Mouse (Mus musculus): Measurements from ENCODE around the gene Eps8.
A peak's percentile ranks its signal among the peaks of the same experiment; 100 is the strongest.
"Not testable (repeated sequence)": the region's sequence is repeated elsewhere in the genome, so short reads cannot be mapped to it uniquely, and the experiment has no call there.

Gene Eps8

GRCm38 (mm10) chr6:137482891-137483290 lies 171.8 kb downstream of the Eps8 start:
- no peak for DNase-seq (ENCODE audit: low spot score in 2 of 2)

- not testable (repeated sequence) for DNase-seq (ENCODE audit: low spot score in 2 of 2)
These were observed 179.0 kb downstream of the Eps8 start for GRCm38 (mm10) chr6:137475695-137476094.

GRCm38 (mm10) chr6:137473433-137473832 lies 181.2 kb downstream of the Eps8 start:
- DNase-seq (ENCODE audit: low spot score in 2 of 2): no peak

GRCm38 (mm10) chr6:137472129-137472528 lies 182.5 kb downstream of the Eps8 start:
- DNase-seq (ENCODE audit: low spot score in 2 of 2): no peak

GRCm38 (mm10) chr6:137470901-137471598 lies 183.6 kb downstream of the Eps8 start:
- peak; percentile 79 to 83 for DNase-seq (ENCODE audit: low spot score in 2 of 2)

- DNase-seq (ENCODE audit: low spot score in 2 of 2): no peak
These were observed 185.1 kb downstream of the Eps8 start for GRCm38 (mm10) chr6:137469541-137469940.

GRCm38 (mm10) chr6:137467696-137468095 lies 187.0 kb downstream of the Eps8 start:
- DNase-seq (ENCODE audit: low spot score in 2 of 2): no peak

- DNase-seq (ENCODE audit: low spot score in 2 of 2): no peak
These were observed 188.4 kb downstream of the Eps8 start for GRCm38 (mm10) chr6:137466256-137466655.

GRCm38 (mm10) chr6:137465253-137465652 lies 189.4 kb downstream of the Eps8 start:
- no peak for DNase-seq (ENCODE audit: low spot score in 2 of 2)

- DNase-seq (ENCODE audit: low spot score in 2 of 2): no peak
These were observed 190.9 kb downstream of the Eps8 start for GRCm38 (mm10) chr6:137463771-137464170.

- DNase-seq (ENCODE audit: low spot score in 2 of 2): no peak
These were observed 196.5 kb downstream of the Eps8 start for GRCm38 (mm10) chr6:137458136-137458535.

GRCm38 (mm10) chr6:137457210-137457609 lies 197.5 kb downstream of the Eps8 start:
- no peak for DNase-seq (ENCODE audit: low spot score in 2 of 2)

GRCm38 (mm10) chr6:137456064-137456463 lies 198.6 kb downstream of the Eps8 start:
- DNase-seq (ENCODE audit: low spot score in 2 of 2): no peak

GRCm38 (mm10) chr6:137455537-137456041 lies 199.1 kb downstream of the Eps8 start:
- DNase-seq (ENCODE audit: low spot score in 2 of 2): peak in 1 of 2 experiments; percentile 18

- not testable (repeated sequence) for DNase-seq (ENCODE audit: low spot score in 2 of 2)
These were observed 208.6 kb downstream of the Eps8 start for GRCm38 (mm10) chr6:137446116-137446515.

- DNase-seq (ENCODE audit: low spot score in 2 of 2): no peak
These were observed 211.6 kb downstream of the Eps8 start for GRCm38 (mm10) chr6:137443089-137443488.

- DNase-seq (ENCODE audit: low spot score in 2 of 2): peak in 1 of 2 experiments; percentile 17
These were observed 213.9 kb downstream of the Eps8 start for GRCm38 (mm10) chr6:137440559-137441486.

- DNase-seq (ENCODE audit: low spot score in 2 of 2): no peak
These were observed 216.6 kb downstream of the Eps8 start for GRCm38 (mm10) chr6:137437902-137438580.

GRCm38 (mm10) chr6:137437486-137437885 lies 217.2 kb downstream of the Eps8 start:
- no peak for DNase-seq (ENCODE audit: low spot score in 2 of 2)

GRCm38 (mm10) chr6:137433521-137434137 lies 221.0 kb downstream of the Eps8 start:
- DNase-seq (ENCODE audit: low spot score in 2 of 2): peak in 1 of 2 experiments; percentile 31
